Mouse (Mus musculus) bone marrow, adult 2 months (tissue): ENCODE measurements around the gene Itgb3bp.

ENCODE experiments used
- CTCF ChIP-seq: fragments of 200-500 bp; IDR thresholded peaks from 2 replicates; pipeline ENCODE4 v1.5.1; 2011; ENCODE audit warnings: low read length, control low read depth; ENCODE audit not compliant: control insufficient read depth, insufficient read depth
- POLR2A ChIP-seq: fragments of 200-500 bp; IDR thresholded peaks from 2 replicates; pipeline ENCODE4 v1.6.1; 2011; ENCODE audit warnings: low read depth, mild to moderate bottlenecking, control low read depth, low read length, borderline replicate concordance; ENCODE audit not compliant: control insufficient read depth

- no peak for TF ChIP-seq CTCF
- no peak for TF ChIP-seq POLR2A
Measured at GRCm38 (mm10) chr4:99941655-99942414, 12.2 kb upstream of the Itgb3bp start.
